Mouse (Mus musculus): Measurements from ENCODE around the gene Slc1a7. TPM values are rescaled to one million over a fixed set of nuclear protein-coding genes. Genes with fewer than 3 reads are reported as not detected.

Gene Slc1a7
- polyA plus RNA-seq, 1 experiment: not detected

DNA sequence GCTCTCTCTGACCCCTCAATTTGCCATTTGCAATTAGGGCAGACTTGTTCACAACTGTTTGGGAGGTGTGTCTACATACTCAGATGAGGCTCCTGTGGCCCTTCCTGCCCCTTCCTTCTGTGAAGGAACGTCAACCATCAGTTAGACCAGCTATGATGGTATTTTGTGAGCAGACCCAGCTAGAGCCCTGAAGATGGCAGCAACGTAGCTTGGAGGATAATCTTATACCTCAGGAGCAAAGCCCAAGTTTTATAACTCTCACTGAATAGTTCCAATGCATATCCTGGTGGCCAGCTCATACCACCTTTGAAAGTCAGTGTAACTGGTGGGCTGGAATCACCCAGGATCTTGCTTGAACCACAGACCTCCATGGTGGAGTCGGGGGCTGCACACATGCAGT lies 36.7 kb upstream of the Slc1a7 start:
- TF ChIP-seq POLR2A (IDR thresholded peaks at IDR 0.05; ENCODE audit: borderline replicate concordance, control insufficient read depth, low read depth, low read length) (no peak), CTCF (IDR thresholded peaks at IDR 0.05; ENCODE audit: control insufficient read depth, insufficient read depth, low read length) (no peak)
- 73% methylated on average over 3 of the region's 3 CpGs for WGBS
- no peak overlapping the region for H3K27ac ChIP-seq (ENCODE audit: control insufficient read depth, insufficient read depth, low read depth, low read length, poor library complexity)
- H3K4me1 ChIP-seq (ENCODE audit: control insufficient read depth, insufficient read depth, low read length): no peaks in the 10 kb centered on the region; the same call in 1 of the 2 replicates
- H3K4me3 ChIP-seq (replicated peaks; ENCODE audit: control insufficient read depth, low read depth, low read length): no peak overlapping the region

DNA sequence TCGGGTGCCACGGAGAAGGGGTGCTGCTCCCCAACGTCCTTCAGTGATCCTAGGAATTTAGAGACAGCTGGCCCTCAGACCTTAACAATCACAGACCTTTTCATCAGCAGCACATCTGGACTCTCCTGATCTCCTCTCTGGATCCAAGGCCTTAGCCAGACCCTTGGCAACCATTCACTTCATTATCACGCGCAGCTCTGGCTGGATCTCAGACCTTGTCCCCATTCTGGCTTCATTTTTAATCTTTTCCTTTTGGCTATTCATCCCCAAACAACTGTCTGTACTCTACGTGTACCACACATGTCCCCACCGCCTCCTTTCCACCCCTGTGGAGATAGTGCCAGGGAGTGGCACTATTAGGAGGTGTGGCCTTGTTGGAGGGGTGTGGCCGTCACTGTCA lies 34.9 kb upstream of the Slc1a7 start:
- Histone ChIP-seq H3K4me1 (ENCODE audit: control insufficient read depth, insufficient read depth, low read length) (no peaks in the 10 kb centered on the region; the same call in 1 of the 2 replicates), H3K4me3 (replicated peaks; ENCODE audit: control insufficient read depth, low read depth, low read length) (no peak overlapping the region), H3K27ac (ENCODE audit: control insufficient read depth, insufficient read depth, low read depth, low read length, poor library complexity) (no peak overlapping the region)
- TF ChIP-seq CTCF (IDR thresholded peaks at IDR 0.05; ENCODE audit: control insufficient read depth, insufficient read depth, low read length): no peak
- no peak for TF ChIP-seq POLR2A (IDR thresholded peaks at IDR 0.05; ENCODE audit: borderline replicate concordance, control insufficient read depth, low read depth, low read length)
- 77% methylated on average over 8 of the region's 8 CpGs for WGBS

DNA sequence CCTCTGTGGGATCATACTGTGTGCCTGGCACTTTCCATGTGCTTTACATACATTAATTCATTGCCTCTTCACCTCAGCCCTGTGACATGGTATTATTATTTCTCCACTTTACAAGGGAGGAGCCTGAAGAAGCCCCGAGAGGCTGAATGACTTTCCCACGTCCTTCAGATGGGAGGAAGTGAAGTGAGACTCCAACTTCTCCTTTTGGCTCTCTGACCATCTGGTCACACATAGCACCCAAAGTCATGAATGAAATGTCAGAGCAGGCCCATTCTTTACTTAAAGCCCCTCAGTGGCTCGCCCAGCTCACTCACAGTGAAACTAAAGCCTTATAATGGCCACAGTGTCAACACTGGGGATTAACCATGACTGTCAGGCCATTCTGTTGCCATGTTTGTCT lies 32.9 kb upstream of the Slc1a7 start:
- Histone ChIP-seq H3K4me3 (replicated peaks; ENCODE audit: control insufficient read depth, low read depth, low read length) (no peak overlapping the region), H3K27ac (ENCODE audit: control insufficient read depth, insufficient read depth, low read depth, low read length, poor library complexity) (no peak overlapping the region), H3K4me1 (ENCODE audit: control insufficient read depth, insufficient read depth, low read length) (no peaks in the 10 kb centered on the region; the same call in none of the 2 replicates)
- no peak for TF ChIP-seq POLR2A (IDR thresholded peaks at IDR 0.05; ENCODE audit: borderline replicate concordance, control insufficient read depth, low read depth, low read length)
- TF ChIP-seq CTCF (IDR thresholded peaks at IDR 0.05; ENCODE audit: control insufficient read depth, insufficient read depth, low read length): no peak
- WGBS: 9% methylated on average over 3 of the region's 3 CpGs

DNA sequence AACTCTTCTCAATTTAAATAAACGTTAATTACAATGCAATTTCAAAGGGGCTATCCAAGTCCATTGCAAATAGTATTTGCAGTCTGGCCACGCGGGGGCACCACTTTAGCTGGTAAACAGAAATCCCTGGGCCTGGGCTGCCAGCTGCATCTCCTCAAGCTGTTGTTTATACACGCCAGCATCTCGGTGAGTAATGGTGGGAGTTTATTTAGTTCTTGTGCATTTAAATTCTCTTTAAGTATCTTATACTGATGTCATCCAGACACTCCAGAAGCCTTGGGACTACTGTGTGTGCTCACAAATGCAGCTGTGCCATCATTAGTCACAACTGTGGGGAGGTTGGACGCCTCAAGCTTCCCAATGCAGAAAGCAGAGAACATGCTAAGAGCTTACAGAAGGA lies 30.8 kb upstream of the Slc1a7 start:
- WGBS: 24% methylated on average over 6 of the region's 6 CpGs
- no peak overlapping the region for H3K4me3 ChIP-seq (replicated peaks; ENCODE audit: control insufficient read depth, low read depth, low read length)

DNA sequence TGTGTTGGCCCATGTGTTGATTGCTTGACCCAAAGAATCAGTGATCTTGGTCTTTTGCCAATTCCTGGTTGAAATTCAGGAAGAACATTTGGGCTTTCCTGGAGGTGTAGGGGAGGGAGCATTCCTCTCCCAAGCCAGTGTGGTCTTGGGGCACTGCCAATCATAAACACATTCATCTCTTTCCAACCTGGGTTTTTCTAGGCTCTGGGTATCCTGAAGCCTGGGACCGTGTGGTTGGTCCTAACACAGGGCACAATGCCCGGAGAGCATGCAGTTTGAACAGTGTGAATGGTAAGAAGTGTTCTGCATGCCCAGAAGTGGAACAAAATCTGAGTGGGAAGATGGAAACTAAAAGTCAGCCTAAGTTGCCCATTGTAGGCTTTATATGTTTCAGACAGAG lies 30.0 kb upstream of the Slc1a7 start:
- WGBS: 75% methylated on average over 2 of the region's 2 CpGs
- no peak for TF ChIP-seq CTCF (IDR thresholded peaks at IDR 0.05; ENCODE audit: control insufficient read depth, insufficient read depth, low read length)
- Histone ChIP-seq H3K4me1 (ENCODE audit: control insufficient read depth, insufficient read depth, low read length) (no peaks in the 10 kb centered on the region; the same call in none of the 2 replicates), H3K27ac (ENCODE audit: control insufficient read depth, insufficient read depth, low read depth, low read length, poor library complexity) (no peak overlapping the region), H3K4me3 (replicated peaks; ENCODE audit: control insufficient read depth, low read depth, low read length) (no peak overlapping the region)

More for the DNA sequence above, 30.8 kb upstream of the Slc1a7 start:
- TF ChIP-seq CTCF (IDR thresholded peaks at IDR 0.05; ENCODE audit: control insufficient read depth, insufficient read depth, low read length) (peak; percentile 37; the same call in 1 of the 2 replicates), POLR2A (IDR thresholded peaks at IDR 0.05; ENCODE audit: borderline replicate concordance, control insufficient read depth, low read depth, low read length) (no peak)
- no peaks in the 10 kb centered on the region; the same call in none of the 2 replicates for H3K4me1 ChIP-seq (ENCODE audit: control insufficient read depth, insufficient read depth, low read length)
- no peak overlapping the region for H3K27ac ChIP-seq (ENCODE audit: control insufficient read depth, insufficient read depth, low read depth, low read length, poor library complexity)

DNA sequence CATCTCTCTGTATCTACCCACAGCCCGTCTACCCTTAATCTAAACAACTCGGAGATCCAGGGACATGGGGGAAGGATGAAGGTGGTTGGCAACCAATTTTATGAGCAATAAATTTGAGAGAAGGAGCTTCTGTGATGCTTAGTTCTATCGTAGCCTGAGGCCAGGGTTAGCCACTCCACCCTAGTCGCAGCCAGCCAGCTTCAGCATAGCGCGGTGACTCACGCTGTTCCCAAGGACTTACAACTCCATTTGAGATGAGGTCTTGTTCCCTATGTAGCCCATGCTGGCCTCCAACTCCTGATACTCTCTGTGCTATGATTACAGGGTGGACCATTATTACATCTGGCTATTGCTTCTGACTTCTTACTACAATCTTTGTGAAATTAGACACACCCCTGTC lies 25.4 kb upstream of the Slc1a7 start:
- TF ChIP-seq POLR2A (IDR thresholded peaks at IDR 0.05; ENCODE audit: borderline replicate concordance, control insufficient read depth, low read depth, low read length) (no peak), CTCF (IDR thresholded peaks at IDR 0.05; ENCODE audit: control insufficient read depth, insufficient read depth, low read length) (no peak)
- no peaks in the 10 kb centered on the region; the same call in 1 of the 2 replicates for H3K4me1 ChIP-seq (ENCODE audit: control insufficient read depth, insufficient read depth, low read length)
- 87% methylated on average over 7 of the region's 7 CpGs for WGBS
- no peak overlapping the region for H3K27ac ChIP-seq (ENCODE audit: control insufficient read depth, insufficient read depth, low read depth, low read length, poor library complexity)
- H3K4me3 ChIP-seq (replicated peaks; ENCODE audit: control insufficient read depth, low read depth, low read length): no peak overlapping the region

DNA sequence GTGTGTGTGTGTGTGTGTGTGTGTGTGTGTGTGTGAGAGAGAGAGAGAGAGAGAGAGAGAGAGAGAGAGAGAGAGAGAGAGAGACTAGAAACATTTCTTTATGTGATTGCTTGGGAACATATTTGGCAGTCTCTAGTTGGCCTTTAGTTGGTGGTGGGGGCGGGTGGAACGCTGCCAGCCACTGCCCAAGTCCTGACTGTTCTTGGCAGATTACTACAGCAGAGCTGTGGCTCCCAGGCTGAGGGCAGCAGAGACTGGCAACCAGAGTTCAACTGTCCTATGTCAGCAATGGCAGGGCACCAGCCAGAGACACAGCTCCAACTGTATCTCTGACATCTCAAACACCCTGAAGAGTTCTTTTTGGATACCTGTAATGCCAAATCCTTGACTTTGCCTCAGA lies 24.0 kb upstream of the Slc1a7 start:
- Histone ChIP-seq H3K27ac (ENCODE audit: control insufficient read depth, insufficient read depth, low read depth, low read length, poor library complexity) (no peak overlapping the region), H3K4me3 (replicated peaks; ENCODE audit: control insufficient read depth, low read depth, low read length) (no peak overlapping the region), H3K4me1 (ENCODE audit: control insufficient read depth, insufficient read depth, low read length) (no peaks in the 10 kb centered on the region; the same call in 1 of the 2 replicates)
- WGBS: 71% methylated on average over 2 of the region's 2 CpGs
- TF ChIP-seq POLR2A (IDR thresholded peaks at IDR 0.05; ENCODE audit: borderline replicate concordance, control insufficient read depth, low read depth, low read length): no peak
- TF ChIP-seq CTCF (IDR thresholded peaks at IDR 0.05; ENCODE audit: control insufficient read depth, insufficient read depth, low read length): no peak

DNA sequence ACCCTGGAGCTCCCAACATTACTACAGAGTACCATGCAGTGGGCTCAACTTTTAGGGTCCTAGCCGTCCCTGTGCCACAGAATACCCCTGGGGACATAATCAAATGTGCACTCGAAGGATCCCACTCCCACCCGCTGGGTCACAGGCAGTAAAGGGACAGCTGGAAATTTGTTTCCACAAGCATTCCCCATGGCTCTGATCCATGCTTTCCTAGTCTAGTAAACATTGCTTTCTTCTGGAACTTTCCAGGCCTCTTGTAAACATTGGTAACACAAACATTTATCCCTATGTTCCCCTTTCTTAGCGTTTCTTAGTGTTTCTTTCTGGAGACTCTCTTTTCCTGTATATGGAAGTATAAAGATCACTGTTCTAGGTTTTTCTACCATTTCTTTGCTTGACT lies 18.2 kb upstream of the Slc1a7 start:
- H3K27ac ChIP-seq (ENCODE audit: control insufficient read depth, insufficient read depth, low read depth, low read length, poor library complexity): no peak overlapping the region
- H3K4me3 ChIP-seq (replicated peaks; ENCODE audit: control insufficient read depth, low read depth, low read length): no peak overlapping the region
- H3K4me1 ChIP-seq (ENCODE audit: control insufficient read depth, insufficient read depth, low read length): no peaks in the 10 kb centered on the region
- TF ChIP-seq POLR2A (IDR thresholded peaks at IDR 0.05; ENCODE audit: borderline replicate concordance, control insufficient read depth, low read depth, low read length) (no peak), CTCF (IDR thresholded peaks at IDR 0.05; ENCODE audit: control insufficient read depth, insufficient read depth, low read length) (no peak)
- 79% methylated on average over 4 of the region's 4 CpGs for WGBS

DNA sequence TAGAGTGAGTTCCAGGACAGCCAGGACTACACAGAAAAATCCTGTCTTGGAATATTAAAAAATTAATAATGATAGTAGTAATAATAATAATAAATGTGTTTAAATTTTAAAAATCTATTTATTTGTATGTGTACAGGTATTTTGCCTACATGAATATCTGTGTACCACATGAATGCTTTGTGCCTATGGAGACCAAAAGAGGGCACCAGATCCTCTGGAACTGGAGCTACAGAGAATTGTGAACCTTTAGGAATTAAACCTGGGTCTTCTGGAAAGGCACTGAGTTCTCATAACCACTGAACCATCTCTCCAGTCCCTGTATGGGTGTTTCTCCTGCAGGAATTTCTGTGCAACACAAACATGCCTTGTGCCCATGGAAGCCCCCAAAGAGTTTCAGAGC lies 15.3 kb upstream of the Slc1a7 start:
- H3K27ac ChIP-seq (ENCODE audit: control insufficient read depth, insufficient read depth, low read depth, low read length, poor library complexity): no peak overlapping the region
- TF ChIP-seq CTCF (IDR thresholded peaks at IDR 0.05; ENCODE audit: control insufficient read depth, insufficient read depth, low read length): no peak
- H3K4me3 ChIP-seq (replicated peaks; ENCODE audit: control insufficient read depth, low read depth, low read length): no peak overlapping the region
- no peaks in the 10 kb centered on the region for H3K4me1 ChIP-seq (ENCODE audit: control insufficient read depth, insufficient read depth, low read length)
